Mouse (Mus musculus) bone marrow, adult 2 months (tissue): ENCODE measurements around the gene 9930021J03Rik.

Experiments
- CTCF ChIP-seq: fragments of 200-500 bp; IDR thresholded peaks from 2 replicates; pipeline ENCODE4 v1.5.1; 2011; ENCODE audit warnings: low read length, control low read depth; ENCODE audit not compliant: control insufficient read depth, insufficient read depth
- POLR2A ChIP-seq: fragments of 200-500 bp; IDR thresholded peaks from 2 replicates; pipeline ENCODE4 v1.6.1; 2011; ENCODE audit warnings: low read depth, mild to moderate bottlenecking, control low read depth, low read length, borderline replicate concordance; ENCODE audit not compliant: control insufficient read depth

DNA sequence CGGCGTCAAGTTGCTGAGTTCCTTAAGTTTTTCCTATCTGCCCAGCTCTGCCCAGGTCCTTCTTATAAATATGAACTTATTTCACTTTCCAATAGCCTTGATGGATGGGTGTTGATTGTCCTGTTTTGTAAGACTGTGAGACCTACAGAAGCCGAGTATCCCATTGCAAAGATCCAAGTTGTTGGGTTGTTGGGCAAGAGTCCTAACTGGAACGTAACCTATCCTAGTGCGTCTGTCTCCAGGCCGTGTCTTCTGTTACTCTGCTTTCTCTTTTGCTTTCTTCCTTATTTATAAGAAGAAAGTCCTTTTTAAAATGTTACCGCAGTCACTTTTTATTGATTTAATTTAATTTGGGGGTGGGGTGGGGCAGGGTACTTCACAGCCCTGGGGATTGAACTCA, 130.8 kb downstream of the 9930021J03Rik start:
- no peak for TF ChIP-seq POLR2A
- TF ChIP-seq CTCF = no peak
